Mouse (Mus musculus) cerebellum, postnatal 36 days (tissue): ENCODE data around the gene Ssbp3.
A peak's percentile ranks its signal among the peaks of the same experiment; 100 is the strongest.

Experiments used
- DNase-seq, 2 experiments: peaks; one replicate each; pipeline ENCODE4 v3.0.0; 2021 to 2022; ENCODE audit warnings: mixed read lengths in 2 of 2

Gene Ssbp3

DNA sequence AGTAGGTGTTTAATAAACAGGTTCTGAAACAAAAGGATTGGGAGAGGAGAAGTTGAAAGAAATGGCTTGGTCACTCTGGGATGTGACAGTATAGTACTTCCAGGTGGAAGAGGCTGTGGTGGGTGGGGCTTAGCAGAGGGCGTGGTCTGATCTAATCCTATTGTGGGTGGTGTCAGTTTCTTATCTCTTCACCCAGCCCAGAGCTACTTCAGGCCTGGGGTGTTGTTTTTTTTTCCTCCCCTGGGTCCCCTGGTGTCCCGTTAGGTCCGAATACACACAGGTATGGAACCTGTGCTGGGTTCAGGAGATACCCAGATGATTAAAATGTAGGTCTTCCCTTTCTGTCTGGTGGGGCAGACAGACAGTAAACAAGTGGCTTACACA lies 2.1 kb upstream of the Ssbp3 start:
- DNase-seq = peak in 1 of 2 experiments; percentile 15

DNA sequence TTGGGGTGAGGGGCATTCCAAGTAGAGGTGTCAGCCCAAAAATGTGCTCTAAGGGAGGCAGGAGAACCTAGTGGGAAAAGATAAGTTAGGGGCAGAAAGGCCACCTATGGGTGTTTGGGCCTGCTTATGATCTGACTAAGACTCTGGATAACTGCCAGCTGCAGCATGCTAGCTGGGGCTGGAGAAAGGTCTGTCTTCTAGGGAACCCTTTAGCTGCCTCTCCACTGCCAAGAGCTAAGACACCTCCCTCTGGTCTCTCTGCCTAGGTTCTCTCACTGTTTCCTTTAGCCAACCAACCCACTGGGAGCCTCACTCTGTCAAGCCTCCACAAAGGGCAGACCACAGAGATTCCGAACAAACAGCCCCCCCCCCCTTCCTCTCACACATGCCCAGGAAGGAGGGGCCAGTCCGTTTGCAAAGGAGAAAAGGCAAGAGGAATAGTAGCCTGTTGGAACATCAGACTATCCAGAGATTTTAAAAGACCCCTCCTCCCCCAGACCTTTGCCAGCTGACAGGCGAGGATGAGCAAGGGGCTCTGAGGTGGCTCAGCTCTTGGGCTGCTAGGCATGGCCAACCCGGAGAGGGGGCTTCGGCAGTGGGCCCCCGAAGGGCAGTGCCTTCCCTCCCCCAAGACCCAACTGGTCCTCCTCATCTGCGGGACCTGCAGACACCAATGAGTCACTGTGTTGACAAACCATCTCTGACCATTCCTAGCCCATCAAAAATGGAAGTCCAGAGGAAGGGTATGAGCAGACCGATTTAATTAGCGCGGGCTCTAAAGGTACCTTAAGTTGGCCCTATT lies 1.4 kb upstream of the Ssbp3 start:
- peak; percentile 30 to 51 for DNase-seq

DNA sequence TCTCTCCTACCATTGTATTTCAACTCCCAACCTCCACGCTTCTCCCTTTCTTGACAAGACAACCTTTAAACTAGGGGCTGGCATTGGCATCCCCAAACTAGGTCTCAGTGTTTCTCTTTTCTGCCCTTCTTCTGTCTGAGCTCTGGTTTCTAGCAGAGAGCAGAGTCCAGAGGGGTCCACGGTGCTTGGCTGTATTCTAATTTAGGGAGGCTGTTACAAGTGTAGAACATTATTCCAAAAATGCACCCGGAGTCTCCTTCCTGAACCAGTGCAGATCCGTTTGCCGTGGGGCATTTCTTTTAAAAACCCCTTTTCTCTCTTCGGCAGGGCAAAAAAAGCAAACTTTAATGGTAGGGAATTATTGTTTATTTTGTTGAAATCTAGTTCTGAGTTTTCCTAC lies 704 bp upstream of the Ssbp3 start:
- peak in 1 of 2 experiments; percentile 49 for DNase-seq

DNA sequence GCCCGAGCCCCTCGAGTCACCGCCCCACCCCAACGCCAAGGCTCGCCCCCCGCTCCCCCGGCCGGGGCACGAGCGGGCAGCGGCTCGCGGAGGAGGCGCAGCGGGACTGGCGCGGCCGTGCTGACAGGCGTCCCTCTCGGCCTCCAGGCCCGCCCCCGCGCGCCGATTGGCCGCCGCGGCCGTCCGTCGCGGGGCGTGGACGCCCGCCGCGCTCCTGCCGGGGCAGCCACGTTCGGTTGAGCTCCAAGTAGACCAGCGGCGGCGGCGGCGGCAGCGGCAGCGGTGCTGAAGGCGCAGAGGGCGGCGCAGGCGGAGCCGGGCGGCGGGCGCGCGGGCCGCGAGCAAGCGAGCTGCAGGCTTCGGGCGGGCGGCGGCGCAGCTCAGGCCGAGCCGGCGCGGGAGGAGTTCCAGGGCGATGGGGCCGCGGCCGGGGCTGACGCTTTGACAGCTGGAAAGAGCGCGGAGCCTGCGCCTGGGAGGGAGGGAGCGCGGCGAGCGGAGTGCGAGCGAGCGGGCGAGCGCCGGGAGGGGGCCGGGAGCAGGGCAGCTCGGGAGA lies 823 bp downstream of the Ssbp3 start:
- peak; percentile 90 to 94 for DNase-seq

DNA sequence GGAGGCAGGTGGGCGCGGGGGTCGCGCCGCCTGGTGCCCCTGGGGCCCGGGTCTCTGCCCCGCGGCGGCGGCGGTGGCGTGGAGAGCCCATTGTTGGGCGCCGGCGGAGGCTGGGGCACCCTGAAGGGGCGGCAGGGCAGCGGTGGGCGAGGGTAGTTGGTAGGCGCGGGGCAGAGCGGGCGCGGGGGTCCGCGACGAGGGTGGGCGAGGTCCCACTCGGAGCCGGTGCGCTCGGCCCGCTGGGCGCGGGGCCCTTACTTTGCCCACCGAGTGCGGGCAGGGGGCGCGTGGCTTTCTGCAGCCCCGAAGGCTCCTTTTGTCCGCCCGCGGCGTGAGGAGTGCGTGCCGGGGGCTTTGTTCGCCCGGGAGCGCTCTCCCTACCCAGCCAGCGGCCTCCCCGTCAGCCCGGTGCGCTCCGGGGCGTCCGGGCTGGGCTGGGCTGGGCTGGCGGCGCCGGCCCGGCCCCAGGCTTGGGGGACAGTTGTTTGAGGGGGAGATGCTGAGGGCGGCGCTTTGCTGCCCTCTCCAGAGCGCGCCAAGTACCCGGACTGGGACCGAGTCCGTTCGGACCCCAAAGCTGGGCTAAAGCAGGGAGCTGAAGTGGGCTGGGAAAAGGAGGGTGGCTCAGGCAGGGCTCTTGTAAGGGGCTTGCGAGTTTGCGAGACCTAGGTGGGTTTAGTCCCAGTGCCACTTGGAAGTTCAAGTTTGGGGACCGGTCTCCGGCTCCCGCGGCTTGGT lies 1.6 kb downstream of the Ssbp3 start:
- DNase-seq = peak in 1 of 2 experiments; percentile 38

DNA sequence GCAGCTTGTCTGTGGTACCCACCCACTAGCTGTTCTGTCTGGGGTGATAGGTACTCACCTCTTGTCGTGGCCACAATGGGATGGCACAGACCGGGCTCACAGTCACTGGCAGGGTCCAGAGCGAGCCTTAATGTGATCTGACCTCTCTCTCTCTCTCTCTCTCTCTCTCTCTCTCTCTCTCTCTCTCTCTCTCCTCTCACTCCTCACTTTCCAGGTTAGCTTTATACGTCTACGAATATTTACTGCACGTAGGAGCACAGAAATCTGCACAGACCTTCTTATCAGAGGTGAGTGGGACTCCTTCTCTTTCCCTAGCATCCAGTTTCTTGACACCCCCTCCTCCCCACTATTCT lies 2.2 kb downstream of the Ssbp3 start:
- no peak for DNase-seq

DNA sequence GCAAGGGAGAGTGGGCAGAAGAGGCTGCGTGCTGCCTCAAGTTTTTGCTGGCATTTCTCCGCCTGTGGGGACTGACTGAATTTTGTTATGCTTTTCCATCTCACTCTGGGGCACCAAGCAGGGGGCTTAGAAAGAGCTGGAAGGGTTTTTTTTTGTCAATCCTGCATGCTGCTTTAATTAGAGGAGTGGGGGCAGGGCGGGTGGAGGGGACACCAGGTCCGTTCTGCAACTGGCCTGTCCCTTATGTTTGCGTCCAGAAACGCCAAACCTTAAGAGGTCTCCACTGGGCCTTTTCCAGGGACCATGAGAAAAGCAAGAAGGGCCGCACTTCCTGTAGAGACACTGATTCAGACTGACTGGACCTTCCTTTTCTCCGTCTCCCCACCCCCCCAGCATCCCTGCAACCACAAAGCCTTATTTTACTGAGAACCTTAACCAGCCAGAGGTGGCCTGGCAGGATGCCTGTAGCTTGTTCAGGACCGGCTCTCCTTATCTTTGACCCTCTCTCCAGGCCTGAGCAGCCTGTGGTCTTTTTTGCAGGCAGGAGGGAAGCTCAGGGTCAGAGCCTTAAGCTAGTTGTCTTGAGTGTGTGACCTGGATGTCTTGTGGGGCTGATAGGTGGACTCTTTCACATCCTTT lies 3.0 kb downstream of the Ssbp3 start:
- DNase-seq = no peak

DNA sequence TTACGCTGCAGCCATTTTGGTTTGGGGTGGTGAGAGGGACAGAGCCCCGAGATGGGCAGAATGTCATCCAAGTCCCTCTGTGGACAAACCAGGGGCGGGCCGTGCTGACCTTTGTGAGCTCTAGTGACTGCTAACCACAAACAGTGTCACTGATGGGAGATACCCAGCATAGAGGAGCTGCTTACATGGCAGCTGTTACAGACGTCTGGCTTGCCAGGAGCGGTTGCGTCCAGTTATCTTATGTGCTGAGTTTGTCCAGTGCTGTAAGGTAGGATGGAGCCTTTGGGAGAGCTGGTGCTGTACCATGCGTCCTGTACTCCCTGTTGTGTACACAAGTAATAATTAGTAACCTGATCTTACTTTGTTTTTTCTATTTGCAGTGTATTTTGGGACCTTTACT lies 4.8 kb downstream of the Ssbp3 start:
- DNase-seq = peak in 1 of 2 experiments; percentile 3

DNA sequence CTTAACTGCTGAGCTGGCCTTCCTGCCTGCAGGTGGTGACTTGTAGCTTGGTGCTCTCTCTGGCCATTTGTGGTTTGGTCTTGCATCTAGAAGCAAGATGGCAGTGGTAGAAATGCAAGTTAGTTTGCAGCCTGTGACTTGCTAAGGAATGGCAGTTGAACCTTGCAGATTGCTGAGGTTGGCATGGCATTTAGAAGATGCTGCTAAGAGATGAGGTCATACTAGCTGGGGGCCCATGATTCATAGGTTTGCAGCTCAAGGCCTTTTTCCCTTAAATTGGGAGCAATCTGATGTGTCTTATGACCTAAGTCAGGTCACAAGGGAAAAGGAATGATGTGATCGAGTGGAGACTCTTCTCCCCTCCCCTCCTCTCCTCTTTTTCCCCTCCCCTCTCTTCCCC lies 7.8 kb downstream of the Ssbp3 start:
- DNase-seq = no peak

DNA sequence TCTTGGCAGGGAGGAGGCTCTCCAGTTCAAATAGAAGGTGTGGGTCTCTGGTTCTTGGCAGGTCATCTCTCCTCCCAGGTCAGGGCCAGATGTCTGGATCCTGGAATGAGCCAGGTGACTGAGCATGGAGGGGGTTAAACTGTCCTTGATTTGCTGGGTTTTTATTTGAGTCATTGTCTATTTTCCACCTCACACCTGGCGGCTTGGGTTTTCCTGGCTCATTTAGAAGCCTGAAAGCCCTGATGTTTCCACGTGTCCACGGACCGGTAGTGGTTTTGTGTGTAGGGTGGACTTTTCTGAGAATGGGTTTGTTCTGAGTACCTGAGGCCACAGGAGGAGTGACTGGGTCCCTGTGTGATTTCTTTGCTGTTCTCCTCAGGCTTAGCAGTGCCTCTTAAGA lies 9.6 kb downstream of the Ssbp3 start:
- no peak for DNase-seq

DNA sequence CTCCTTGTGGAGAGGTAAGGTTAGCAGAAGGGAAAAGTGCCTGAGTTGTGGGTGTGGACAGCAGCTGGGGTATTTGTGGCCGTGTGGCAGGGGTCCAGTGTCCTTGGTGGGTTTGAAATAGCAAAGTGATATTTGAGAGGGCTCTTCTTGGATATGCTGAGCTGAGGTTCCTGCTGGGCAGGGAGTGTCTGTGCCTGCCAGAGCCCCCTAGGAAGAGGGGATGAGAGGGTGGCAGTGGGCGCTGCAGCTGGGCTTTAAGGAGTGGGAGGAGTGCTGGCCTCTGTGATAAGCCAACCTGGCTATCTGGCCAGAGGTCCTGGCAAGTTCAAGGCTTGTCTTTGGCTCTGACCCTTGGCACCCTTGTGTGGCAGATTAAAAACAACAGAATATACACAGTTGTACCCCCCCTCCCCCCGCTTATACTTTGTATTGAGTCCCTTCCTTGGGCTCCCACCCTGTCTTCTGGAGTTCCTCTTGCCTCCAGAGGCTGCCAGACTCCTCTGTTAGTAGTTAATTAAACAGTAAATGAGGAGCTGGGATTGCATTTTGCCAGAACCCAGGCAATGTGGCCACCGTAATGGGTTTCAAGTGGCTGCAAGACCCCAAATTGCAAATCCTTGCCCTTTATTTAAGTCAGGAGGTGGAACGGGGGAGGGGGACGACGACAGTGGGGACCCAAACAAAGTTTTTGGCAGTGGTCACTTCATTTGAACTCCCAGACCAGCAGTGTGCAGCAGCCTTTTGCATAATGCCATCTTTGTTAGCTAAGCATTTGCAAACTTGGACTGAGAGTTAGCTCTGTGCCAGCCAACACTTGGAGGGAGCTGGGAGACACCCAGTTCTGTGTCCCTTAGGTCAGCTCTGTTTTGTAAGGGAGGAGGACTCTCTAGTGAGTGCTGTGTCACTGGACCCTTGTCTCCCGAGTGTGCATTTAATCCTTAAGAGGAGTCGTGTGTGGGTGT lies 11.2 kb downstream of the Ssbp3 start:
- DNase-seq = peak in 1 of 2 experiments; percentile 4

DNA sequence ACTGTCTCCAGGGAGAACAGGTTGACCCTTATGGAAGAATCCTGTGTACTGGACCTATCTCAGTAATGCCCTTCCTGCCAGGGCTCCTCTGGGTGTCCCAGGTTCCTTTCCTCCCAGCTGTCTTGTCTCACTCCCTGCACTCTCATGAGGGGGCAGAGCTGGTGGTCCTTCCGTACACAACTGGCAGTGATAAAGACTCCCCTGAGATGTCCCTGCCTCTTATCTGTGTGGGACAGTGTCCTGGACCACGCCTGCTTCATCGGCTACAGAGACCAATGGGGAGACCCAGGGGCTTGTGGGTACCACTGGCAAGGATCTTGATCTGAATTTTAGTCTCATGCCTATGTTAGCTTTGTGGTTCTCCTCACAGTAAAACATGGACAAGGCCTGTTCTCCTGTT lies 12.4 kb downstream of the Ssbp3 start:
- DNase-seq = no peak

DNA sequence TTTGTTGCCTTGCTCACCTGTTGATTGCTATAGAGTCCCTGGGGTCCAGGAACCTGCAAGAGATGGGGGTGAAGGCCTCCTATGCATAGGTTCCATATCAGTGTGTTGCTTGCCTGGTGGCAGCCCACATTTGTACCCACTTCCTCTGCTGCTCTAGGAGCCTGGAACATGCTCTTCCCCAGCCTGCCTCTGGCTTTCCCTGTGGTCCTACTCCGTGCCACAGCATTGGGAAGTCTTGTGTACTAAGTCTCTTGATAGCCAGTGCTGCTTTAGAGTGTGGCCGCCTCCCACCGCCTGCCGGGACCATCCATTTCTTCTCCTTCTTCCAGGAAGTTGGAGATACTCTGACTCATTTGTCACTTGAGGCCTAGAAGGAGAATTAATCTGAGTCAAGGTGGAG lies 13.7 kb downstream of the Ssbp3 start:
- peak in 1 of 2 experiments; percentile 4 for DNase-seq

DNA sequence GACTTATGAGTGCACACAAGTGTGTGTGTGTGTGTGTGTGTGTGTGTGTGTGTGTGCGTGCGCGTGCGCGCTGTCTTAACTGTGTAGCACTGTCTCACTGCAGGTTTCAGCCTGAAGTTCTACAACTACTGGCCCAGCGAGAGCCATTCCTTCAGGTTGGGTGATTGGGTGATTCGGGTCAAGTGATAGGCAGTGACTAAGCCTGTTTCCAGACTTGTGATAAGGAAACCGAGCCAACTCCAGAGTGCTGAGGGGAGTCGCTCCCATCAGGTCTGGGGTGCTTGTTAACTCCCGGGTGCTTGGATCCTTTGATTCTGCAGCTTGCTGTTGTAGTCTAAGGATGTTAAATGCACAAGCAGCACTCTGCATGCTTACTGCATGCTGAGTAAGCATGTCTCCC lies 14.4 kb downstream of the Ssbp3 start:
- peak in 1 of 2 experiments; percentile 3 for DNase-seq

DNA sequence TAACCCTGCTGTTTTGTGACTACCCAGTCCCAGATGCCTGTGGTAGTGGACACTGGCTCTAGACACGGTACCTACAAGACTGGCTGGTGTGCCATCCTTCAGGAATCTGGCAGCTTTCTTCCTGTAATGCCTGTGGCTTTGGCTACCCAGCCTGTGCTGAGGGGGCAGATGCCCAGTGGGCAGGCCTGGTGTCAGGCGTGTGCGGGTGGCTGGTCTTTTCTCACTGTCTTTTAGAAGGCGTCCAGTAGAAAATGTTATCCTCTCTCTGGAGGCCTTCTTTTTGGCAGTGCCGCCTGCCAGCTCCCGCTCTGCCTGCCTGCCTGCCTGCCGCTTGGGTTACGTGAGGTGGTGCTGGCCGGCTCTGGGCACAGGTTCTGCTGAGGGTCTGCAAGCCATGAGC lies 15.9 kb downstream of the Ssbp3 start:
- peak in 1 of 2 experiments; percentile 38 for DNase-seq

DNA sequence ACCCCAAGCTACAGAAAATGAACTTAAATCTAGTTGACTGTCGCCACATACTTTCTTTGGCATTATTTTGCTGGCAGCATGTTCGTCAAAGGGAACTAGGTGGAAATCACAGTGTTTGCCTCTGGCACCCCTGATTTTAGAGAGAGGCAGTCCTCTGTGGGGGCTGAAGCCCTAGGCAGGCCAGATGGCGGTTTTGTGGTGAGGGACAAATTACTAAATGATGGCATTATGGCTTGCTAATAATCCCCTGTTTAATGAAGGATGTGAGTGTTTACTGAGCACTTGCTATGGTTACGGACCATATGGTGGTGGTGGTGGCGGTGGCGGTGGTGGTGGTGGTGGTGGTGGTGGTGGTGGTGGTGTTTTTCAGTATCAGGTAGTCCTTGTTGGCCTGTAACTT lies 16.5 kb downstream of the Ssbp3 start:
- DNase-seq = no peak

DNA sequence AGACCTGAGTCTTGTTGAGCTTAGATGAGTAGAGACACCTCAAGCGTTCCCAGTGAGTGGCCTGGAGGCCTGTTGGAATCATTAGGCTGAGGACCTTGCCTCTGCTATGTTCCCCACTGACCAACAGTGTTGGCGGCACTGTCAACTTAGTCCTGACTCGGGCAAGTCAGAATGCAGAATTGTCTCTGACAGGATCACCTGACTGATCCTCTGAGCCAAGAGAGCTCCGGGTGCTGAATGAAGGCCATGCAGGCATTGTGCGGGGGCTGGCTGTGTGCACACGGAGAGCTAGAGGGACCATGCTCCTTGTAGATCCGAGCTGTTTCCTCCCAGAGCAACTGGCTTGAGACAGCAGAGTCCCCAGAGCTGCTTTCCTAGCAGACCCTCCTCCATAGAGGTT lies 18.5 kb downstream of the Ssbp3 start:
- peak; percentile 62 to 67 for DNase-seq

DNA sequence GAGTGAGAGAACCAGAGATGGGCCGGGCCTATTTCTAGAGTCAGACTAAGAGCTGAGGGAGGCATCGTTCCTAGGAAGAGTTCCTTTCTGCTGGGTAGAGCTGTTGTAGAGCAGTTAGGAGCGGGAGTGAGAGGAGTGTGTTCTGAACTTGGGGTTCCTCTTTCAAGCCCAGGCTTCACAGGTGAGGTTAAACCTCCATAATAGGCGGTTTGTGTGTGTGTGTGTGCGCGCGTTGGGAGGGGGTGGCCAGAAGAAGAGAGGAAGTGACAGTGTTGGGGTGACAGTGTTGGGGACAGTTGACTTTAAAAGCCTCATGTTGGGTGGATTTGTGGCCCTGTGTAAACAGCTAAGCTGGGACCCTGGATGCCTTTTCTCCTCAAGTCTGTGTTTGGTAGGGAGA lies 22.1 kb downstream of the Ssbp3 start:
- DNase-seq = no peak

DNA sequence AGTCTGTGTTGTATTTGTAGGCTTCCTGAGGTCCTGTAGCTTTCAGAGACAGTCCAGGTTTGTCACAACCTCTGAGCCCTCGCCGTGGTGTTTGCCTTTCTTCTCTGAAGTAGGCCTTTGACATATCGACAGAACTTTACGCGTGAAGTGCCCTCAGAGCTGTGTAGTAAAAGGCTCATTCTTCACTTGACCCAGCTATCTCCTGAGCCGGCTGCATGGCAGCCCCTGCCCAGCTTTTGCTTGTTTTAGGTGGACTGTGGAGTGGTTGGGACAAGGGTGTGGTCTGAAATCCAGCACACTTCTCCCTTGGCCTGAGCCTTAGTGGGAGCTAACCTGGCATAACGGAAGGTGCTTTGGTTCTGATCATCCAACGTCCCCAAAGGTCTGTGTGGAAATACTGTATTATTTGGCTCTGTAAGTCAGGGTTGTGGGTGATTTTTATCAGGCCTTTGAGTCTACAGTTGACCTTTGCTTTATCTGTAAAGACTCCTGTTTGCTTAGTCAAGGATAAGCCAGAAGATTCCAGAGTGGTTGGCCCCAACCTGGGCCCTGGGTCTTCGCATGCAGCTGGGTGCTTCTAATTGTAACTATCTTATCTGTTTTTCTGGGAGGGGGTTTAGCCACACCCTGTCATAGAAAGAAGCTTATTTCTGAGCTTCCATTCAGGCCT lies 23.4 kb downstream of the Ssbp3 start:
- no peak for DNase-seq

DNA sequence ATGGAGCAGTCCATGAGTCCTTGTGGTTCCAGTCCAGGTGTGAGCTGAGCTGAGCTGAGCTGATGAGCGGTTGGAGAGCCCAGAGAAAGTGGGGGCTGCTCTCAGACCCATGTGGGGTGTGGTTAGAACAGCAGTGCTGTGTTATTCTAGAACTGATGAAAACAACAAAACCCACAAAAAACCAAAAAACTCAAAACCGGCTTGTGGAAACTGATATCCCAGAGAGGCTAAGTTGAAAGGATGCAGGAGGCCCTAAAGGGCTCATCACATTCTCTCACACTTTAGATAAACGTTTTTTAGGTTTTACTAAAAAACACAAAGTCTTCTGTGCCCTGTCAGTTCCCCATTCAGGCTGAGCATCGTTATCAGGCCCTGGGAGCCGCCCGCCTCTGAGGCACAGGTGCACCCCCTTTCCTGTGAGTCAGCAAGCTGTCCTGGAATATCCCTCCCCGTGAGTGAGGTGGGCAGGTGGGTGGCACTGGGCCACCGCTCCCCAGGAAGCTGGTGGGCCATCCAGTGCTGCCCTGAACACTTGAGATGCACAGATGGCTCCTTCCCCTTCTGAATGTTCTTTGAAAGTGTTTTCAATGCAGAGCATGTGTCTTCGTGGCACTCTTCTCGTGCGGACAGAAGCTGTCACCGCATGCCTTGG lies 24.6 kb downstream of the Ssbp3 start:
- peak; percentile 77 for DNase-seq

DNA sequence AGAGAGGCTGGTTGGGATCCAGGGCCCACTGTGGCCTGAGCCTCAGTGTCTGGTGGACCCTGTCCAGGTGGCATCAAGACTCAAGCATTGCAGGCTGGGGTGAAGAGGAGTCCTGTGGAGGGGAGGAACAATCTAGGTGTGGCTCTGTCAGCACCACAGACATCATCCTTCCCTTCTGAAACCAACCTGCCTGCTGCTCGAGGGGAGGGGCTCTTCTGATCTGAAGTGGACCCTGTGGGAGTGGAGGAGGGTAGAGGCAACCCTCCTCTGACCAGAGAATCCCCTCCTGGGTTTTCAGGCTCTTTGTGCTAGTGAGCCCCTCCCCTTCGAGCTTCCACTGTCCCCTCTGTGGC lies 25.1 kb downstream of the Ssbp3 start:
- no peak for DNase-seq
